Mouse (Mus musculus): ENCODE measurements around the gene Eprs.

DNA sequence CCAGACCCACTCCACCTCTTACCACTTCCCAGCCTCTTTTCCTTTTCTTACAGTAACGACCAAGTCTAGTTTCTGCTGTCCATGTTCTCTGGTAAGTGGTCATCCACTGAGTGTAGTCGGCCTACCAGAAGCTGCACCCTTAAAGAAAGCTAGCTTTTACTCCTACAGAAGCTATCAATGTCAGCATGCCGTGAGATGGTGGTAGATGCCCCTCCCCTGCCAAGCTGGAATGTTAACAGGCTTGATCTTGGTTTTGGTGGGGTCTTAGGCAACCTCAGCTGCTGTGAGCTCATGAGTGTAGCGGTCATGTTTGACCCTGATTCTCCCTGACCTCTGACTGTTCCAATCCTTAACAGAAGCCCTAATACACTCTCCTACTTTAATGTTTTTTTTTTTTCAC, 4.6 kb upstream of the Eprs start:
- no peak for TF ChIP-seq CTCF (IDR thresholded peaks at IDR 0.05; ENCODE audit: low read depth, low read length)
- no peak for TF ChIP-seq POLR2A (IDR thresholded peaks at IDR 0.05; ENCODE audit: borderline replicate concordance, low read depth, low read length)
